Mouse (Mus musculus): ENCODE results near the gene Ugdh. TPM values are rescaled to one million over a fixed set of nuclear protein-coding genes. Genes with fewer than 3 reads are reported as not detected.
A peak's percentile ranks its signal among the peaks of the same experiment; 100 is the strongest.

Gene Ugdh
- polyA plus RNA-seq, 1 experiment from 2014 or later, result 46.0 TPM

DNA sequence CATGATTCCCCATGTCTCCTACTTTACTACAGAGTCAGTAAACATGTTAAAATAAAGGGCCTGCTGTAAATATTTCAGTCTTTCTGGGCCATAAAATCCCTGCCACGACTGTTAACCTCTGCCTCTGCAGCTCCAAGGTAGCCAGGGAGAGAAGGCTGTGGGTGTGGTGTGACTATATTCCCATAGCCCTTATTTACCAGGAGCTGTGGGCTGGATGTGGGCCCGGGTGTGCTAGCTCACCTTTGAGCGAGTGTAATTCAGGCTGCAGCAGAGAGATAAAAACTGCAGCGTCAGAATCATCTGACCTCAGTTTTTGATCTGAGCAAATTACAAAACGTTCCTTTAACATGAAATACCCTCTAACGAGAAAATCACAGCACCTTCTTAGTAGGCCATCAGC, 14.9 kb downstream of the Ugdh start:
- ATAC-seq (ENCODE audit: low FRiP score, low TSS enrichment) (no peak), DNase-seq (no peak)
- WGBS, result 86% methylated on average over 6 of the region's 6 CpGs
- H3K4me3 ChIP-seq (replicated peaks; ENCODE audit: low read depth, low read length), result no peak overlapping the region
- no peak overlapping the region for H3K27ac ChIP-seq (replicated peaks; ENCODE audit: low read depth, low read length)
- no peaks in the 10 kb centered on the region for H3K27me3 ChIP-seq (ENCODE audit: control insufficient read depth, insufficient read depth, low read length)
- H3K4me1 ChIP-seq (ENCODE audit: control insufficient read depth, insufficient read depth, low read length), result no peaks in the 10 kb centered on the region
- no peak overlapping the region for H3K9ac ChIP-seq (replicated peaks; ENCODE audit: low read length)
- H3K9me3 ChIP-seq (ENCODE audit: control insufficient read depth, low read length), result no peaks in the 10 kb centered on the region
- H3K36me3 ChIP-seq (ENCODE audit: control insufficient read depth, insufficient read depth, low read length), result peaks cover 89% of the 10 kb centered on the region
- no peak overlapping the region for H3K4me2 ChIP-seq (ENCODE audit: low read length)

DNA sequence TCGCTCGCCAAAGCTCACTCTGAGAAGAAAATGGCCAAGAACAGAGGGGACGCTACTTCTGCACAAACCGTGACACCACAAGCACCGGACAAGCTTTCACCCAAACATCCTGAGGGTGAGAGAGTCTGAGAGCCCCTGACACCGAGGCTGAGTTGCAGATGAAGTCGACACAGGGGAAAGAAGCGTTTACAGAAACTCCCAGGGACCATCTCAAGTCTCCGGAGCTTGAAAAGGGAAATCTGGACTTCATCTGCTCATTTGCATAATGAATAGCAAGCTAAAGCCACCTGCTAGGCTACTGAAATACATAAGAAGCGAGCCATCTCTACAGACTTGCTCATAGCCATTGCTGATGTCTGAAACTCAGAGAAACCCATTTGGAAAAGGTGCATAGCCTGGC, 16.6 kb downstream of the Ugdh start:
- H3K4me3 ChIP-seq (replicated peaks; ENCODE audit: low read depth, low read length), result no peak overlapping the region
- no peak overlapping the region for H3K27ac ChIP-seq (replicated peaks; ENCODE audit: low read depth, low read length)
- H3K4me1 ChIP-seq (ENCODE audit: control insufficient read depth, insufficient read depth, low read length), result no peaks in the 10 kb centered on the region
- DNase-seq (no peak), ATAC-seq (ENCODE audit: low FRiP score, low TSS enrichment) (no peak)
- H3K9ac ChIP-seq (replicated peaks; ENCODE audit: low read length), result no peak overlapping the region
- WGBS, result 72% methylated on average over 10 of the region's 10 CpGs
- no peaks in the 10 kb centered on the region for H3K9me3 ChIP-seq (ENCODE audit: control insufficient read depth, low read length)
- H3K27me3 ChIP-seq (ENCODE audit: control insufficient read depth, insufficient read depth, low read length), result no peaks in the 10 kb centered on the region
- H3K36me3 ChIP-seq (ENCODE audit: control insufficient read depth, insufficient read depth, low read length), result peaks cover 87% of the 10 kb centered on the region
- no peak overlapping the region for H3K4me2 ChIP-seq (ENCODE audit: low read length)

DNA sequence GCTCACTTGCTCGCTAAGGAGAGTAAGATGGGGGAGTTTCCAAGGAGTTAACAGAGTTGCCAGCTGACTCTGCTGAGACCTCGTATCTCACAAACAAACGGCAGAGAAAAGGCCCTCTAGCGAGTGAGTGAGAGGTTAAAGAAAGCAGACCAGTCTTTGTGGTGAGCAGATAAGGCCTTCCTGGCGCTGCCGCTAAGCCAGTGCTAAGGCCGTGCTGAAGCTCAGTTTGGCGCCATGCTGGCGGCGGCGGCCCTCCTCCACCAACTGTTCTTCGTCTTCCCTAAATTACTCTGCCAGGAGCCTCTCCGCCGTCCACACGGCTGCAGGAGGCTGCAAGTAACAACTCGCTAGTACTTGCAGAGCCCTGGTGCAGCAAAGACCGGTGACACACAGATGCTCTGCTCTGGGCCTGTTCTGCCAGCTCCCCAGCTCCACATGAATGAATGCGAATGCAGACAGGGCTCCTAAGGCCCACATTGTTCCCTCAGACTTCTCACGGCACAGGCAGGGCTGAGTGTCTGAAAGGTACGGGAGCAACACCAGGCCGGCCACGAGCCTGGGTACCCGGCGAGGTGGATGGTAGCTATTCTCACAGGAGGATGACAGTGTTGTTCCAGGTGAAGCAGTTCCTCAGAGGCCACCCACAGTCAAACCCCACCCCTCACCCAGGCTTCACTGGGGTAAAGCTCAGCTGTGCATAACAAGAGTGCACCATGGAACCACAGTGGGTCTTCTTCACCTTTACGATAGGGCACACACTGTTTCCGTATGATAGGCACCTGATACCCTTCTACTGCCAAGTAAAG, 19.9 kb downstream of the Ugdh start:
- ATAC-seq (ENCODE audit: low FRiP score, low TSS enrichment), result no peak; the same call in 1 of the 2 replicates
- H3K4me1 ChIP-seq (ENCODE audit: control insufficient read depth, insufficient read depth, low read length), result no peaks in the 10 kb centered on the region
- H3K9ac ChIP-seq (replicated peaks; ENCODE audit: low read length), result no peak overlapping the region; the same call in 1 of the 2 replicates
- WGBS, result 15% methylated on average over 26 of the region's 26 CpGs
- H3K4me2 ChIP-seq (ENCODE audit: low read length), result no peak overlapping the region
- H3K27me3 ChIP-seq (ENCODE audit: control insufficient read depth, insufficient read depth, low read length), result no peaks in the 10 kb centered on the region
- H3K27ac ChIP-seq (replicated peaks; ENCODE audit: low read depth, low read length), result no peak overlapping the region
- peak; percentile 40 for DNase-seq
- H3K9me3 ChIP-seq (ENCODE audit: control insufficient read depth, low read length), result no peaks in the 10 kb centered on the region
- peaks cover 77% of the 10 kb centered on the region for H3K36me3 ChIP-seq (ENCODE audit: control insufficient read depth, insufficient read depth, low read length)
- no peak overlapping the region for H3K4me3 ChIP-seq (replicated peaks; ENCODE audit: low read depth, low read length)

DNA sequence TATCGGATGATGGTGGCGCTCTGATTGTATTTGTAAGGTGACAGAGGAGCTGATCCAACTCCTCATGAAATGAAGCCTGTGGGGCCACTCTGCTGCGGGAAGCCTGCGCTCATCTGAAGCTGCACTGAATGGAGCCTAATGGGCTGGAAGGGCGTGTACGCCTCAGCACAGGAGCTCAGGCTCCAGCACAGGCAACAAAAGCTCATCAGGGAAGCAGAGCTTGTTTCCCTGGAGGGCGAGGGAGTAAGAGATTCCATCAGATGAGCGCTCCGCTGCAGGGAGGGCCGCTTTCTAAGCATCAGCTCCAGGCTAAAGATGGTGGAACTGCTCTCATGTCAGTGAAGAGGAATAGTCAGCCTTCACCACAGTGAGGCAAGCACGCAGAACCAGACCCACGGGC, 27.8 kb downstream of the Ugdh start:
- H3K9me3 ChIP-seq (ENCODE audit: control insufficient read depth, low read length), result no peaks in the 10 kb centered on the region
- H3K27ac ChIP-seq (replicated peaks; ENCODE audit: low read depth, low read length), result no peak overlapping the region
- H3K4me1 ChIP-seq (ENCODE audit: control insufficient read depth, insufficient read depth, low read length), result no peaks in the 10 kb centered on the region
- no peaks in the 10 kb centered on the region for H3K27me3 ChIP-seq (ENCODE audit: control insufficient read depth, insufficient read depth, low read length)
- H3K4me3 ChIP-seq (replicated peaks; ENCODE audit: low read depth, low read length), result no peak overlapping the region
- no peak overlapping the region for H3K4me2 ChIP-seq (ENCODE audit: low read length)
- WGBS, result 19% methylated on average over 12 of the region's 12 CpGs
- DNase-seq, result peak; percentile 13
- H3K36me3 ChIP-seq (ENCODE audit: control insufficient read depth, insufficient read depth, low read length), result peaks cover 55% of the 10 kb centered on the region
- no peak overlapping the region for H3K9ac ChIP-seq (replicated peaks; ENCODE audit: low read length)
- ATAC-seq (ENCODE audit: low FRiP score, low TSS enrichment), result no peak

DNA sequence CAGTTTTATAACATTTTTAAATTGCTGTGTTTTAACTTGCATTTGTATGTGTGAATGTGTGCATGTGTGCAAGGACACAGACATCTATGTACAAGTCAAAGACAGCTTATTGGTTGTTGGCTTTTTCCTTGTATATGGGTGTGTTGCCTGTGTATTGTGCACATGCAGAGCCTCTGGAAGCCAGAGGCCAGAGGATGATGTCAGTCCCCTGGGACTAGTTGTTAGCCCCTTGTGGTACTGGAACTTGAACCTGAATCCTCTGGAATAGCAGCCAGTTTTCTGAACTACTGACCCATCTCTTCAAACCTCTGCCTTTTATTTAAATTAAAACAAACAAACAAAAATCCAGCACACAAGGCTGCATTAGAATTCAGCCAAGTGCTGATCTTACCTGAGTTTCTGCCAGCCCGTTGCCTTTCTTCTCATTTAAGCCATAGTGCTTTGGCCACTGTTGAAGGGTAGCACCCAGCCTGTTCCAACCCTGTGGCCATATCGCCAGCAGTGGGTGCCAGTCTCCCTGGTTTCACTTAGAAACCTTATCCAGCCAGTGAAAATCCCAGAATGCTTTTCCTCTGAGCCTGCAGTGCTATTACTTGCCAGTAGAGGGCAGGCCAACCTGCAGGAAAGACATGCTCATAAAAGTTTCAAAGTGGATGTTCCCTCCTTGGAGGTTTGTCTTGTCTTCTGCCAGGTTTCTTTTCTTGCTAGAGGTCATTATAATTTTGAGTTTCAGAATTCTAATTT, 34.3 kb downstream of the Ugdh start:
- 31% methylated on average over 2 of the region's 2 CpGs for WGBS
- no peak overlapping the region for H3K4me3 ChIP-seq (replicated peaks; ENCODE audit: low read depth, low read length)
- DNase-seq (peak; percentile 87), ATAC-seq (ENCODE audit: low FRiP score, low TSS enrichment) (no peak)
- no peaks in the 10 kb centered on the region for H3K9me3 ChIP-seq (ENCODE audit: control insufficient read depth, low read length)
- H3K27ac ChIP-seq (replicated peaks; ENCODE audit: low read depth, low read length), result no peak overlapping the region
- no peak overlapping the region for H3K4me2 ChIP-seq (ENCODE audit: low read length)
- H3K4me1 ChIP-seq (ENCODE audit: control insufficient read depth, insufficient read depth, low read length), result no peaks in the 10 kb centered on the region
- 0 out of 2 replicates have a peak overlapping the region, but pooled peaks have one; percentile 6 for H3K9ac ChIP-seq (replicated peaks; ENCODE audit: low read length)
- no peaks in the 10 kb centered on the region for H3K27me3 ChIP-seq (ENCODE audit: control insufficient read depth, insufficient read depth, low read length)
- H3K36me3 ChIP-seq (ENCODE audit: control insufficient read depth, insufficient read depth, low read length), result peaks cover 69% of the 10 kb centered on the region

DNA sequence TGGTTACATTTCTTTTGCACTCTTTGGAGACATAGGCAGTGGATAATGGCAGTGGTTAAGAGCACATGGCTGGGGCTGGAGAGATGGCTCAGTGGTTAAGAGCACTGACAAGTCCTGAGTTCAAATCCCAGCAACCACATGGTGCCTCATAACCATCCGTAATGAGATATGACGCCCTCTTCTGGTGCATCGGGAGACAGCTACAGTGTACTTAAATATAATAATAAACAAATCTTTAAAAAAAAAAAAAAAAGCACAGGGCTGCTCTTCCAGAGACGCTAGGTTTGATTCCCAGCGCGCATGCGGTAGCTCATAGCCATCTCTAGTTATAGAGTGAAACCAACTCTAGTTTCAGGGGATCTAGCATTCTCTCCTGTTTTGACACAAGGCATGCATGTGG, 41.3 kb downstream of the Ugdh start:
- Histone ChIP-seq H3K27ac (replicated peaks; ENCODE audit: low read depth, low read length) (no peak overlapping the region), H3K9ac (replicated peaks; ENCODE audit: low read length) (no peak overlapping the region), H3K4me3 (replicated peaks; ENCODE audit: low read depth, low read length) (no peak overlapping the region), H3K36me3 (ENCODE audit: control insufficient read depth, insufficient read depth, low read length) (peaks cover 37% of the 10 kb centered on the region), H3K9me3 (ENCODE audit: control insufficient read depth, low read length) (no peaks in the 10 kb centered on the region), H3K27me3 (ENCODE audit: control insufficient read depth, insufficient read depth, low read length) (no peaks in the 10 kb centered on the region), H3K4me1 (ENCODE audit: control insufficient read depth, insufficient read depth, low read length) (peaks cover 10% of the 10 kb centered on the region), H3K4me2 (ENCODE audit: low read length) (no peak overlapping the region)
- 95% methylated on average over 7 of the region's 7 CpGs for WGBS
- DNase-seq, result no peak
- ATAC-seq (ENCODE audit: low FRiP score, low TSS enrichment), result no peak

DNA sequence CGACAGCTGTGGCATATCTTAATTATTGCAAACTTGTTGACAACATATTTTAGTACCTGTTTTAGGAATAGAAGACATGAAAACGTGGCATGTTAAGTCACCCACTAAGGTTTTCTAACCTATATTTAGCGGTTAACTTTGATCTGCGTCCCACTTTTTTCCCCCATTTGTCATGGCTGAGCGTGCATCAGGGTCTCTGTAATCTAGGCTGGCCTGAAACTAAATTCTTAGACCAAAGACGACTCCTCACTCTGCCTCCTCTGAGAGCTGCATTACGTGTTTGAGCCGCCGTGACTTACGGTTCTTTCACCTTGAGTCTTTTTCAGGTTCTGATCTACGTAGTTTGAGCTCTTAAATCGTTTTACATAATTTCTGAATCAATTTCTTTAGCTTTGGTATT, 44.0 kb downstream of the Ugdh start:
- Histone ChIP-seq H3K9ac (replicated peaks; ENCODE audit: low read length) (peak overlapping the region; percentile 70), H3K4me1 (ENCODE audit: control insufficient read depth, insufficient read depth, low read length) (peaks cover 10% of the 10 kb centered on the region), H3K4me2 (ENCODE audit: low read length) (peak overlapping the region; percentile 59), H3K36me3 (ENCODE audit: control insufficient read depth, insufficient read depth, low read length) (peaks cover 44% of the 10 kb centered on the region), H3K4me3 (replicated peaks; ENCODE audit: low read depth, low read length) (peak overlapping the region; percentile 95), H3K9me3 (ENCODE audit: control insufficient read depth, low read length) (no peaks in the 10 kb centered on the region), H3K27me3 (ENCODE audit: control insufficient read depth, insufficient read depth, low read length) (no peaks in the 10 kb centered on the region), H3K27ac (replicated peaks; ENCODE audit: low read depth, low read length) (peak overlapping the region; percentile 73)
- ATAC-seq (ENCODE audit: low FRiP score, low TSS enrichment) (peak; percentile 53; the same call in 1 of the 2 replicates), DNase-seq (peak; percentile 59)
- WGBS, result 2% methylated on average over 12 of the region's 12 CpGs

DNA sequence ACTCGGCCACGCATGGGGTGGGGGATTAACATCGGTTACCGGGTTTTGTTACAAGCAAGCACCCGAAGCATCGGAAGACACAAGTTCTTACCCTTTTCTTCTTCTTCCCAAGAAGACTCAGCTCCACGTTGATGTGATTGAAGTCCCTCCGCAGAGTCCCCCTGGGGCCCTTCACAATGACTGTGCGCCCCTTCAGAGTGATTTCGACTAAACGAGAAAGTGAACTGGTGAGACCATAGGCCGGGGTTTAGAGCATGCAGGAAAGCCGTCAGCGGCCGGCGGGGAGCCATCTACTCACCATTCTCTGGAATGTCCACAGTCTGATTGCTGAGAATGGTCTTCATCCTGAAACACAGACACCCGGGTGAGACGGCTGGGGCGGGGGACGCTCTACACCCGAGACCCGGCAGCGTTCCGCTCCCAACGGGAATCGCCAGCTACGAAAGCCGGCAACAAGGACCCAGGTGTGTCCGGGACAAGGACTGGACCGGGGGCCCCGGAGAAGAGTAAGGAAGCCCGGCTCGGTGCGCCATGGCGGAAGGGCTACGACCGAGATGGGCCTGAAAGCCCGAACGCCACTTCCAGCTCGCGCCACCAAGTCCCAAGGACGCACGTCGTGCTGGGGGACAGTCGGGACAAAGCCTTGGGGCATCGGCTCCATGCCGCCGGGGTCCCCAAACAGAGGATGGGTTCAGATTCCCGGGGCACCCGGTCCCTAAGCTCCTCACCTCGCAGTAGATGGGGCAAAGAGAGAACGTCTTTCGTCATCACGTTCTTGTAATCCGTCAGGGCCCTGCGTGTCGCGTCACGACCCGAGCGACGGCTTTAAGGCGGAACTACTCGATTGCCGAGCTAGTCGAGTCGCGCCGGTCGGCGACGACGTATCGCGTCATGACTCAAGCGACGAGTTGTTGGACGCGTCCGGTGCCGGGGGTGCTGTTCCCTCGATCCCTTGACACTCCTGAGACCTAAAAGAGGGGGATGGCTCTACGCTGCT, 44.8 kb downstream of the Ugdh start, which contains the start of the genes Rpl9 and Lias:
Gene Rpl9 (minus strand): TSS at position 797 of the 997 bp plus-strand sequence.
Gene Lias (plus strand): TSS at position 850 of the 997 bp plus-strand sequence.
- Histone ChIP-seq H3K27me3 (ENCODE audit: control insufficient read depth, insufficient read depth, low read length) (no peaks in the 10 kb centered on the region), H3K27ac (replicated peaks; ENCODE audit: low read depth, low read length) (peak within 1 kb of the TSS; percentile 95), H3K36me3 (ENCODE audit: control insufficient read depth, insufficient read depth, low read length) (peaks cover 38% of the 10 kb centered on the region), H3K4me2 (ENCODE audit: low read length) (peak within 1 kb of the TSS; percentile 84), H3K4me1 (ENCODE audit: control insufficient read depth, insufficient read depth, low read length) (peaks cover 10% of the 10 kb centered on the region), H3K4me3 (replicated peaks; ENCODE audit: low read depth, low read length) (peak within 1 kb of the TSS; percentile 95), H3K9me3 (ENCODE audit: control insufficient read depth, low read length) (no peaks in the 10 kb centered on the region), H3K9ac (replicated peaks; ENCODE audit: low read length) (peak within 1 kb of the TSS; percentile 99)
- WGBS, result under 1% methylated on average over 83 of the region's 83 CpGs
- ATAC-seq (ENCODE audit: low FRiP score, low TSS enrichment) (peak; percentile 97), DNase-seq (peak; percentile 99)
